Mouse (Mus musculus) MEL (cell line): ENCODE measurements around the gene Pip4k2a.

Experiments used
- CHD2 ChIP-seq: IDR thresholded peaks from 2 replicates; pipeline ENCODE4 v1.6.1; 2011; ENCODE audit warnings: low read length, improper control_type of control experiment
- CTCF ChIP-seq, 3 experiments: IDR thresholded peaks in 2 of 3; conservative IDR thresholded peaks in 1 of 3; 2 replicates each; pipeline ENCODE4 v1.5.1; 2011 to 2012; ENCODE audit warnings: low read length in 3 of 3, low read depth in 2 of 3, mild to moderate bottlenecking in 2 of 3, improper control_type of control experiment in 1 of 3, inconsistent platforms in 1 of 3, mixed read lengths in 1 of 3, moderate library complexity in 1 of 3; ENCODE audit not compliant: control insufficient read depth in 1 of 3, insufficient read depth in 1 of 3, poor library complexity in 1 of 3, severe bottlenecking in 1 of 3
- GATA1 ChIP-seq: IDR thresholded peaks from 2 replicates; pipeline ENCODE4 v1.6.1; 2011; ENCODE audit warnings: low read depth, low read length, improper control_type of control experiment
- MYC ChIP-seq: IDR thresholded peaks from 2 replicates; pipeline ENCODE4 v1.6.1; 2011; ENCODE audit warnings: low read depth, mild to moderate bottlenecking, low read length, improper control_type of control experiment, moderate library complexity
- NELFE ChIP-seq: IDR thresholded peaks from 2 replicates; pipeline ENCODE4 v1.6.1; 2011; ENCODE audit warnings: low read depth, low read length, improper control_type of control experiment
- POLR2A ChIP-seq, 2 experiments: IDR thresholded peaks; 2 replicates each; pipeline ENCODE4 v1.6.1; 2011 to 2012; ENCODE audit warnings: low read length in 2 of 2, mild to moderate bottlenecking in 2 of 2, control low read depth in 1 of 2, improper control_type of control experiment in 1 of 2, low read depth in 1 of 2, moderate library complexity in 1 of 2; ENCODE audit not compliant: control insufficient read depth in 1 of 2, insufficient read depth in 1 of 2, poor library complexity in 1 of 2
- TBP ChIP-seq: IDR thresholded peaks from 2 replicates; pipeline ENCODE4 v1.8.0; 2011; ENCODE audit warnings: low read depth, low read length, improper control_type of control experiment
- ZC3H11A ChIP-seq: IDR thresholded peaks from 2 replicates; pipeline ENCODE4 v1.6.1; 2012; ENCODE audit warnings: low read depth, mild to moderate bottlenecking, inconsistent platforms, low read length, improper control_type of control experiment

DNA sequence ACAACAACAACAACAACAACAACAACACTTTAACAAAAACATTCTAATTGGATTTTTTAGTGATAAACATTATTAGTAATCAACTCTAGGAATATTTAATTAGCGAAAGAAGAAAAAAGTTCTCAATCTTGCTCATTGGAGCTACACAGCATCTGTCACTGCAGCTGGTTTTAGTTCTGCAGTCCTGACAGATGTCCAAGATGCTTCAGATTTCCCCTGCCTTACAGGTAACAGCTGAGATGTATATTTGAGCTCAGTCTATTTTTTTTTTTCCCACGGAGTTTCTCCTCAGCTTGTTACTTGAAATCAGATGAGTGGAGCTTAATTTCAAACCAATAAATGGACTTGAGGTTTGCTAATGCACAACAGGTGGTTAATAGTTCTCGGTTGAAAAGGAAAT lies 124.5 kb downstream of the Pip4k2a start:
- TF ChIP-seq POLR2A (IDR thresholded peaks at IDR 0.05; ENCODE audit: control insufficient read depth in 1 of 2, insufficient read depth in 1 of 2, low read depth in 1 of 2, low read length in 2 of 2, poor library complexity in 1 of 2) (no peak), TBP (no peak), CTCF (IDR thresholded peaks at IDR 0.05 in 2 of 3, conservative IDR thresholded peaks at IDR 0.05 in 1 of 3; ENCODE audit: control insufficient read depth in 1 of 3, insufficient read depth in 1 of 3, low read depth in 2 of 3, low read length in 3 of 3, poor library complexity in 1 of 3, severe bottlenecking in 1 of 3) (no peak), NELFE (no peak), MYC (no peak), GATA1 (no peak), ZC3H11A (no peak), CHD2 (no peak)
